Mouse (Mus musculus) layer of hippocampus, adult 18-20 months (tissue): ENCODE measurements around the gene Vmn1r84. TPM values are rescaled to one million over a fixed set of nuclear protein-coding genes. Genes with fewer than 3 reads are reported as not detected.

Experiments used
- DNase-seq, 2 experiments: peaks; one replicate each; pipeline ENCODE4 v3.0.0; 2022; ENCODE audit warnings: low spot score in 2 of 2
- long read RNA-seq: library from polyadenylated mRNA; stranded (forward); transcript quantifications from one replicate; pipeline ENCODE4 v2.0.0, GENCODE M21; 2021
- microRNA-seq, 2 experiments: library from miRNA; unstranded; fragments of <30 nt; microRNA quantifications; one replicate each; pipeline ENCODE4 v1.2.0; 2021
- total RNA-seq, 2 experiments: library from RNA; stranded (reverse); gene quantifications; 2 replicates each; pipeline ENCODE4 v1.2.3; 2021

The Vmn1r84 gene
- total RNA-seq: not detected
- long read RNA-seq: 0 reads

- no peak for DNase-seq
Measured at GRCm38 (mm10) chr7:12369173-12369572, at the start of gene Vmn1r84. Gene Vmn1r84 (minus strand): TSS chr7:12369273.

GRCm38 (mm10) chr7:12329381-12329780, 39.7 kb downstream of the Vmn1r84 start, which contains the start of gene Vmn1r83:
Gene Vmn1r83 (minus strand): TSS chr7:12329481.
- DNase-seq: no peak

Small RNAs within 50 kb of the gene (microRNA-seq; reads per million reads assigned to microRNA genes)
- gene Gm23521: 0 reads per million in 2 experiments

Other genes starting within 250 kb of the Vmn1r84 start
- not detected for gene Vmn1r78, start 219.0 kb downstream of the Vmn1r84 start, total RNA-seq
- not detected for gene Vmn1r79, start 198.0 kb downstream of the Vmn1r84 start, total RNA-seq
- gene Vmn1r80, start 180.0 kb downstream of the Vmn1r84 start, total RNA-seq: not detected
- not detected for gene Vmn1r81, start 101.0 kb downstream of the Vmn1r84 start, total RNA-seq
- not detected for gene Vmn1r82, start 68.8 kb downstream of the Vmn1r84 start, total RNA-seq
- gene Vmn1r83, start 39.8 kb downstream of the Vmn1r84 start, total RNA-seq: not detected
- 10 to 100 TPM; 11.2 to 12.2 TPM for gene Zfp551, start 53.5 kb upstream of the Vmn1r84 start, total RNA-seq
- 10 to 100 TPM; 11.1 to 11.3 TPM for gene Zfp606, start 109.0 kb upstream of the Vmn1r84 start, total RNA-seq
- not detected for gene 2900092C05Rik, start 143.2 kb upstream of the Vmn1r84 start, total RNA-seq
- gene Vmn2r53, start 239.5 kb upstream of the Vmn1r84 start, total RNA-seq: under 1 TPM in 1 of 2 experiments, not detected in 1; 0.05 TPM